Mouse (Mus musculus): ENCODE measurements around the gene Mrps6.

DNA sequence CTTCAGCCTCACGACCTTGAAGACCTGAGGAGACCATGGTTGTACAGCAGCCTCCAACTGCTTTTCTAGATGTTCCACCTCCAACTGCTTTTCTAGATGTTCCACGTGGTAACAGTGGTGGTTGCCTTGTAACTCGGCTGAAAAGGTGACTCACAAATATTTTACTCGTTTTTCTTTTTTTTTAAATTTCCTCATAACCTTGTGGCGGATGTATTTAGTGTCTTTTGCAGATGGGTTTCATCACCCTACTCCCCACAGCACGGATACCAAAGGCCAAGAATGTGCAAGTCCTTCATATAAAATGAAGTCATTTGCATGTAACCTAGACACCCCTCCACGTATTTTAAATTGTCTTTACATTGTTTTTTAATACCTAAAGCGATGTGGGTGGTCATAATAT lies 41.3 kb upstream of the Mrps6 start:
- TF ChIP-seq CTCF (IDR thresholded peaks at IDR 0.05) = no peak
- no peak for TF ChIP-seq EP300 (IDR thresholded peaks at IDR 0.05)

Data from lung, postnatal 0 days (tissue).